Mouse (Mus musculus): ENCODE data around the gene Aco1.

DNA sequence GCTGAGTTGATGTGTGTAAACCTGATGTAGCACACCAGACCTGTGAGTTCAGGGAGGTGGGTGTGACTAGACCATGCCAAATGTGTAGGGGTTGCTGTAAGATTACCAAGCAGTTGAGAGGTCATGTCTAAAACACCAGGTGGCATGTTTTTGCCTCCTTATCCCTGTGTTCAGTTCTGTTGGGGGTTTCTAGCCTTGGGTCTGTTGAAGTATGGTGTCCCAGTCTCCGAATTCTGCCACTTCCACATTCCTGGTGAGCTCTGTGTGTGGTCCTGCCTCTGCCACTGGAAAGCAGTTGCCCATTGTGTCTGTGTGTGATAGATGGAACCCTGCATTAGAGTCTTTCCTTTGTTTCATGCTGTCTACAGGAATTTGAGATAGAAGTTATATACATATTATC is 1.7 kb downstream of the Aco1 start:
- TF ChIP-seq USF1 (IDR thresholded peaks at IDR 0.05; ENCODE audit: low read depth): no peak
- no peak for TF ChIP-seq POLR2A (IDR thresholded peaks at IDR 0.05; ENCODE audit: insufficient read length, low read depth)
- no peak for TF ChIP-seq POLR2AphosphoS2 (IDR thresholded peaks at IDR 0.05; ENCODE audit: insufficient read length, low read depth)
- no peak for TF ChIP-seq MAX (IDR thresholded peaks at IDR 0.05; ENCODE audit: low read depth)
- TF ChIP-seq TCF12 (IDR thresholded peaks at IDR 0.05; ENCODE audit: insufficient read depth, poor library complexity, severe bottlenecking): no peak
- TF ChIP-seq E2F4 (IDR thresholded peaks at IDR 0.05; ENCODE audit: insufficient read depth): no peak
- no peak for TF ChIP-seq TCF3 (IDR thresholded peaks at IDR 0.05; ENCODE audit: insufficient read length, low read depth)
- no peak for TF ChIP-seq MYOD1 (IDR thresholded peaks at IDR 0.05; ENCODE audit: control insufficient read depth in 1 of 3, insufficient read length in 2 of 3, low read depth in 2 of 3)
